ENCODE assay signal across 7 mouse cellular contexts in genomic region chr11:118428460-118428868, GRCm38 (mm10). TPM values are rescaled to one million over a fixed set of nuclear protein-coding genes. Genes with fewer than 3 reads are reported as not detected.
DNase-seq lines count a peak whose midpoint lies in the region; ATAC-seq lines count a peak whose summit lies in the region.

No protein-coding gene starts in this region.

- intact Hi-C loops in gastrocnemius, postnatal 14 days (cut with DNase I; ENCODE audit: low total_unique reads), result no loop called here

- peak; percentile 30 for DNase-seq in retina, postnatal 1 day
- no peak for DNase-seq in retina, embryonic 14.5 days (ENCODE audit: low spot score)
- peak; percentile 51 for DNase-seq in gastrocnemius, postnatal 14 days
- no peak for DNase-seq in cerebellum, adult 9-10 months
- no peak for DNase-seq in right cerebral cortex, postnatal 10 days (ENCODE audit: low spot score in 2 of 2)

- H3K9ac ChIP-seq in intestine, embryonic 16.5 days (ENCODE audit: low read depth, low read length), result peak overlapping the region; percentile 59
- peak overlapping the region; percentile 28; the same call in 1 of the 2 replicates for H3K9ac ChIP-seq in neural tube, embryonic 15.5 days (replicated peaks)

- H3K4me3 ChIP-seq in intestine, embryonic 16.5 days (ENCODE audit: low read length), result peak overlapping the region; percentile 39
- peak overlapping the region; percentile 32 for H3K4me3 ChIP-seq in neural tube, embryonic 15.5 days (replicated peaks)

- 9% methylated on average over 11 of the region's 11 CpGs for WGBS in intestine, embryonic 16.5 days
- 9% methylated on average over 11 of the region's 11 CpGs for WGBS in neural tube, embryonic 15.5 days

- no peaks in the 10 kb centered on the region for H3K36me3 ChIP-seq in intestine, embryonic 16.5 days (ENCODE audit: control insufficient read depth, insufficient read depth, low read length)
- H3K36me3 ChIP-seq in neural tube, embryonic 15.5 days, result no peaks in the 10 kb centered on the region

- H3K4me1 ChIP-seq in intestine, embryonic 16.5 days (ENCODE audit: control insufficient read depth, insufficient read depth, low read length), result peaks cover 39% of the 10 kb centered on the region
- peaks cover 57% of the 10 kb centered on the region for H3K4me1 ChIP-seq in neural tube, embryonic 15.5 days

- peak overlapping the region; percentile 56 for H3K27ac ChIP-seq in intestine, embryonic 16.5 days (ENCODE audit: low read length)
- H3K27ac ChIP-seq in neural tube, embryonic 15.5 days (replicated peaks), result no peak overlapping the region

- H3K9me3 ChIP-seq in intestine, embryonic 16.5 days (ENCODE audit: control insufficient read depth, low read length), result no peaks in the 10 kb centered on the region
- H3K9me3 ChIP-seq in neural tube, embryonic 15.5 days (replicated peaks), result no peaks in the 10 kb centered on the region

- H3K27me3 ChIP-seq in intestine, embryonic 16.5 days (replicated peaks; ENCODE audit: control insufficient read depth, insufficient read depth, low read length), result 0 out of 2 replicates have a peak, but pooled peaks cover 2% of the 10 kb centered on the region
- H3K27me3 ChIP-seq in neural tube, embryonic 15.5 days (replicated peaks), result no peaks in the 10 kb centered on the region; the same call in 1 of the 2 replicates

- 0 out of 2 replicates have a peak, but pooled peaks have one; percentile 29 for ATAC-seq in intestine, embryonic 16.5 days
- no peak for ATAC-seq in neural tube, embryonic 15.5 days (ENCODE audit: low FRiP score)

- H3K4me2 ChIP-seq in intestine, embryonic 16.5 days (ENCODE audit: low read depth, low read length), result peak overlapping the region; percentile 56
- peak overlapping the region; percentile 55 for H3K4me2 ChIP-seq in neural tube, embryonic 15.5 days

RNA-seq across cellular contexts. Expression of gene C1qtnf1, which starts 0.5 kb away (rescaled TPM):
- 10 to 100 TPM; 26.4 to 30.2 TPM for total RNA-seq in gastrocnemius, postnatal 14 days (2021)
- polyA plus RNA-seq in intestine, embryonic 16.5 days (2015; fragmentation: Nextera tagmentation; extraction: Ambion mirVana), result 7.1 and 7.3 TPM in 2 replicates
- 4.8 and 6.7 TPM in 2 replicates for polyA plus RNA-seq in neural tube, embryonic 15.5 days (2015; fragmentation: Nextera tagmentation; extraction: Ambion mirVana)

RNA-seq across cellular contexts. Expression of gene Cant1, which starts 9.6 kb away (rescaled TPM):
- 10 to 100 TPM; 11.0 to 11.7 TPM for total RNA-seq in gastrocnemius, postnatal 14 days (2021)
- 38.7 and 44.1 TPM in 2 replicates for polyA plus RNA-seq in intestine, embryonic 16.5 days (2015; fragmentation: Nextera tagmentation; extraction: Ambion mirVana)
- polyA plus RNA-seq in neural tube, embryonic 15.5 days (2015; fragmentation: Nextera tagmentation; extraction: Ambion mirVana), result 28.9 and 29.4 TPM in 2 replicates

RNA-seq across cellular contexts. Expression of gene Lgals3bp, which starts 26.6 kb away (rescaled TPM):
- 10 to 100 TPM; 11.0 to 11.9 TPM for total RNA-seq in gastrocnemius, postnatal 14 days (2021)
- 226 and 234 TPM in 2 replicates for polyA plus RNA-seq in intestine, embryonic 16.5 days (2015; fragmentation: Nextera tagmentation; extraction: Ambion mirVana)
- 3.6 and 20.7 TPM in 2 replicates for polyA plus RNA-seq in neural tube, embryonic 15.5 days (2015; fragmentation: Nextera tagmentation; extraction: Ambion mirVana)

RNA-seq across cellular contexts. Expression of gene Engase, which starts 48.2 kb away (rescaled TPM):
- 10 to 100 TPM; 13.1 to 13.5 TPM for total RNA-seq in gastrocnemius, postnatal 14 days (2021)
- 13.5 and 17.8 TPM in 2 replicates for polyA plus RNA-seq in intestine, embryonic 16.5 days (2015; fragmentation: Nextera tagmentation; extraction: Ambion mirVana)
- 7.1 and 8.7 TPM in 2 replicates for polyA plus RNA-seq in neural tube, embryonic 15.5 days (2015; fragmentation: Nextera tagmentation; extraction: Ambion mirVana)

Comparison
In these comparisons a context has a peak if more than half of its experiments do, and no peak if none do; other contexts are left out.
1. DNase-seq: peak in retina, postnatal 1 day (single experiment) and gastrocnemius, postnatal 14 days (single experiment); none in retina, embryonic 14.5 days (single experiment), cerebellum, adult 9-10 months (single experiment) and right cerebral cortex, postnatal 10 days (0 of 2).
2. RNA of gene Lgals3bp, which starts 26.6 kb away (polyA plus RNA-seq): 226 to 234 TPM in intestine, embryonic 16.5 days; 3.6 to 20.7 TPM in neural tube, embryonic 15.5 days; every median in the first group is over 10 times any median in the second.